Mouse (Mus musculus) lung, postnatal 0 days (tissue): ENCODE data around the gene Kcnk18. TPM values are rescaled to one million over a fixed set of nuclear protein-coding genes. Genes with fewer than 3 reads are reported as not detected.

Experiments used
- ATAC-seq: fragments of 200-750 bp; cut with Nextera tagmentation; 2 replicates; pipeline ENCODE4 v1.8.0; 2017; ENCODE audit warnings: moderate library complexity
- DNase-seq: peaks from one replicate; pipeline ENCODE4 v3.0.0-alpha.2; 2016; ENCODE audit warnings: low spot score
- H3K27ac ChIP-seq: fragments of 300-500 bp; sonication (generic); 2 replicates; pipeline ENCODE4 v1.5.1; 2014; ENCODE audit warnings: antibody characterized with exemption, mild to moderate bottlenecking, low read length, mixed read lengths
- H3K27me3 ChIP-seq: fragments of 300-500 bp; sonication (generic); replicated peaks from 2 replicates; pipeline ENCODE4 v1.6.1; 2014; ENCODE audit warnings: low read length, mixed read lengths; ENCODE audit not compliant: insufficient read depth
- H3K36me3 ChIP-seq: fragments of 300-500 bp; sonication (generic); 2 replicates; pipeline ENCODE4 v1.6.1; 2014; ENCODE audit warnings: low read length, mixed read lengths; ENCODE audit not compliant: insufficient read depth
- H3K4me1 ChIP-seq: fragments of 300-500 bp; sonication (generic); 2 replicates; pipeline ENCODE4 v1.6.1; 2014; ENCODE audit warnings: antibody characterized with exemption, low read depth, low read length, mixed read lengths; ENCODE audit not compliant: insufficient read depth
- H3K4me2 ChIP-seq: fragments of 300-500 bp; sonication (generic); replicated peaks from 2 replicates; pipeline ENCODE4 v1.6.1; 2014; ENCODE audit warnings: low read depth, mild to moderate bottlenecking, low read length, moderate library complexity, mixed read lengths
- H3K4me3 ChIP-seq: fragments of 300-500 bp; sonication (generic); 2 replicates; pipeline ENCODE4 v1.5.1; 2014; ENCODE audit warnings: low read depth, low read length
- H3K9ac ChIP-seq: fragments of 300-500 bp; sonication (generic); replicated peaks from 2 replicates; pipeline ENCODE4 v1.6.1; 2014; ENCODE audit warnings: low read depth, mild to moderate bottlenecking
- H3K9me3 ChIP-seq: fragments of 300-500 bp; sonication (generic); 2 replicates; pipeline ENCODE4 v1.6.1; 2016; ENCODE audit warnings: low read length, mixed read lengths
- CTCF ChIP-seq: IDR thresholded peaks from 2 replicates; pipeline ENCODE4 v1.5.1; 2016; ENCODE audit warnings: antibody characterized with exemption, mild to moderate bottlenecking
- EP300 ChIP-seq: IDR thresholded peaks from 2 replicates; pipeline ENCODE4 v1.6.1; 2016; ENCODE audit warnings: antibody characterized with exemption, mild to moderate bottlenecking, control low read depth
- WGBS: fragments of 180-500 bp; shearing (Covaris S2); extraction: QIAGEN DNeasy Blood & Tissue Kit; methylation state at CpG from one replicate; pipeline ENCODE4 v1.1.7; 2014; 5-methylcytosine and 5-hydroxymethylcytosine counted together
- polyA plus RNA-seq: library from polyadenylated mRNA; unstranded; fragments of >200 nt; fragmentation: Nextera tagmentation; extraction: Ambion mirVana; gene quantifications from 2 replicates; pipeline ENCODE4 v1.2.1, GENCODE M21; 2015

The Kcnk18 gene
- polyA plus RNA-seq, 1 experiment from 2014 or later, result not detected

GRCm38 (mm10) chr19:59252651-59253050 is 33.6 kb downstream of the Kcnk18 start:
- H3K9ac ChIP-seq, result no peak overlapping the region
- WGBS, result 71% methylated on average over 2 of the region's 2 CpGs
- no peak for TF ChIP-seq EP300
- TF ChIP-seq CTCF, result no peak

GRCm38 (mm10) chr19:59259633-59260032 is 40.6 kb downstream of the Kcnk18 start:
- whole genome bisulfite sequencing, result 40% methylated on average over 5 of the region's 5 CpGs
- H3K27me3 ChIP-seq, result peaks cover 11% of the 10 kb centered on the region; the same call in 1 of the 2 replicates
- ATAC-seq, result no peak

More at GRCm38 (mm10) chr19:59252651-59253050, 33.6 kb downstream of the Kcnk18 start:
- no peaks in the 10 kb centered on the region for H3K36me3 ChIP-seq
- H3K4me3 ChIP-seq, result no peak overlapping the region
- no peaks in the 10 kb centered on the region for H3K9me3 ChIP-seq
- H3K4me2 ChIP-seq, result no peak overlapping the region
- DNase-seq, result no peak
- no peak for ATAC-seq
- no peaks in the 10 kb centered on the region for H3K4me1 ChIP-seq
- H3K27ac ChIP-seq, result no peak overlapping the region
- no peaks in the 10 kb centered on the region for H3K27me3 ChIP-seq

GRCm38 (mm10) chr19:59260718-59261442 is 41.9 kb downstream of the Kcnk18 start, which contains the start of gene Slc18a2:
Gene Slc18a2, plus strand, starts transcription at chr19:59260896.
- Histone ChIP-seq H3K27me3 (peaks cover 11% of the 10 kb centered on the region; the same call in 1 of the 2 replicates), H3K9ac (no peak within 1 kb of the TSS), H3K4me2 (peak within 1 kb of the TSS; percentile 54), H3K4me3 (peak within 1 kb of the TSS; percentile 28), H3K36me3 (no peaks in the 10 kb centered on the region), H3K27ac (no peak within 1 kb of the TSS), H3K9me3 (no peaks in the 10 kb centered on the region), H3K4me1 (no peaks in the 10 kb centered on the region)
- TF ChIP-seq CTCF (no peak), EP300 (no peak)
- no peak for DNase-seq
- ATAC-seq, result peak; percentile 49
- 2% methylated on average over 53 of the region's 55 CpGs for WGBS

More at GRCm38 (mm10) chr19:59259633-59260032, 40.6 kb downstream of the Kcnk18 start:
- no peak overlapping the region for H3K27ac ChIP-seq
- H3K9me3 ChIP-seq, result no peaks in the 10 kb centered on the region
- DNase-seq, result no peak
- TF ChIP-seq EP300 (no peak), CTCF (no peak)
- no peak overlapping the region for H3K4me3 ChIP-seq
- H3K4me1 ChIP-seq, result no peaks in the 10 kb centered on the region
- H3K36me3 ChIP-seq, result no peaks in the 10 kb centered on the region
- H3K9ac ChIP-seq, result no peak overlapping the region
- no peak overlapping the region for H3K4me2 ChIP-seq

- no peak for ATAC-seq
- no peak overlapping the region for H3K4me2 ChIP-seq
- H3K9ac ChIP-seq, result no peak overlapping the region
- no peak for TF ChIP-seq EP300
- TF ChIP-seq CTCF, result no peak
- H3K27me3 ChIP-seq, result peaks cover 11% of the 10 kb centered on the region; the same call in 1 of the 2 replicates
- no peaks in the 10 kb centered on the region for H3K4me1 ChIP-seq
- H3K36me3 ChIP-seq, result no peaks in the 10 kb centered on the region
- H3K9me3 ChIP-seq, result no peaks in the 10 kb centered on the region
- no peak overlapping the region for H3K27ac ChIP-seq
- DNase-seq, result no peak
- WGBS, result 33% methylated on average over 7 of the region's 7 CpGs
- no peak overlapping the region for H3K4me3 ChIP-seq
These were observed 42.6 kb downstream of the Kcnk18 start for GRCm38 (mm10) chr19:59261604-59262003.

GRCm38 (mm10) chr19:59263171-59263570 is 44.2 kb downstream of the Kcnk18 start:
- 81% methylated on average over 9 of the region's 9 CpGs for WGBS

GRCm38 (mm10) chr19:59264838-59265532 is 46.0 kb downstream of the Kcnk18 start:
- DNase-seq, result no peak
- H3K9ac ChIP-seq, result no peak overlapping the region
- no peak for ATAC-seq
- H3K27ac ChIP-seq, result no peak overlapping the region
- no peaks in the 10 kb centered on the region for H3K36me3 ChIP-seq
- H3K4me3 ChIP-seq, result no peak overlapping the region
- no peak for TF ChIP-seq EP300
- no peak for TF ChIP-seq CTCF
- WGBS, result 82% methylated on average over 9 of the region's 9 CpGs
- no peaks in the 10 kb centered on the region for H3K4me1 ChIP-seq
- no peaks in the 10 kb centered on the region for H3K9me3 ChIP-seq
- peaks cover 11% of the 10 kb centered on the region; the same call in 1 of the 2 replicates for H3K27me3 ChIP-seq
- no peak overlapping the region for H3K4me2 ChIP-seq

More at GRCm38 (mm10) chr19:59263171-59263570, 44.2 kb downstream of the Kcnk18 start:
- Histone ChIP-seq H3K4me2 (no peak overlapping the region), H3K4me3 (no peak overlapping the region), H3K4me1 (no peaks in the 10 kb centered on the region), H3K36me3 (no peaks in the 10 kb centered on the region), H3K27ac (no peak overlapping the region), H3K9me3 (no peaks in the 10 kb centered on the region), H3K27me3 (peaks cover 11% of the 10 kb centered on the region; the same call in 1 of the 2 replicates), H3K9ac (no peak overlapping the region)
- DNase-seq (no peak), ATAC-seq (no peak)
- TF ChIP-seq EP300 (no peak), CTCF (no peak)
